Mouse (Mus musculus) heart, adult 9 months (tissue): ENCODE data around the gene Tbccd1.

Source experiments
- DNase-seq, 2 experiments: peaks; one replicate each; pipeline ENCODE4 v3.0.0; 2022; ENCODE audit warnings: low spot score in 2 of 2

Gene Tbccd1

DNA sequence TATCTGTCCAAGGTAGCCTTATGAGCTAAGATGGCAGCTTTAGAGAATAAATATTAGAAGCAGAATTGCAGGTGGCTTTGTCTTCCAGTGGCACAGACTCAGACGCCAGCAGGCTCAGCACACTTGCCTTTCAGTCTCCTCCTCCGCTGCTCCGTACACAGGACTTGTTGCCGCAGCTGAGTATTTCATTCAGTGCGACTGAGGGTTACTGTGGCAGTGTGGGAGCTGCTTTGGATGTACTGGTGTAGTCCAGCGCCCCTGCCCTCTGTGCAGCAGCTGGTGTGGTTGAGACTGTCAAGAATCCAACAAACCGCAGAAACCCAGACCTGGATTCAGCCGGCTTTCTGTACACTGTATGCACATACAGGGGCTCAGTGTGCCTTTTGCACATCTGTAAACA lies 14.9 kb upstream of the Tbccd1 start:
- DNase-seq, result no peak

DNA sequence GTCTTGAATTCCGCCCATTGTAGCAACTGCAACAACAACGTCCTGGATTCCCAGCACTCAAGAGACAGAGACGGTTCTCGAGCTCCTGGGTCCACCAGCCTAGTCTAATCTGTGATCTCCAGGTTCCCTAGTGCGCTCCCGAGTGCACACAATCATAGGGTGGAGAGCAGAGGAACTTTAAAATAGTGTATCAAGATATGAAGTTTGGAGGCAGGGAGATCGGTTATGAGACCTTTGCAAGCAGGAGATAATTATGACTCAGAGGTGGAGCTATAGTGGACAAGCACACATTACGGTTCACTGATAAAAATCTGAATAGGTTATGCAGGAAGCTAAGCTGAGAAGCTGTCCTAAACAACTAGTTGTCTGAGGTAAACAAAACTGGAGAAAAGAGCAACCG lies 696 bp downstream of the Tbccd1 start:
- DNase-seq, result no peak

DNA sequence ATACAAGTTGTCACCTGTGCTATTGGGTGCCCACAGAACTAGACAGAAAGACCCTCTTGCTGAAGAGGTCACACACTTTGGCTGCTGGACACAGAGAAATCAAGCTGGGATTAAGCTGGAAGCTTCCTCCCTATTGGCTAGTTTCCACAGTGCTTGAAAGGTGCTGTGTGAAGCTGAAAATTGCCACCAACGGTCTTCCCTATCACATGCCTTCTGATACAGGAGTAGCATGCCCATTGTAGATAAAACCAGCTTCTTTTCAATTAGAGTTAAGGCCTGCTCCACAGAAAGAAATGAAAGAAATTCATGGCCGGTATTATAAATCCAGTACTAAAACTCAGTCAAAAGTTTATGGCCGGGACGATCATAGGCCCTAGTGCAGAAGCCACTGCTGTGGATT lies 4.8 kb downstream of the Tbccd1 start:
- no peak for DNase-seq

DNA sequence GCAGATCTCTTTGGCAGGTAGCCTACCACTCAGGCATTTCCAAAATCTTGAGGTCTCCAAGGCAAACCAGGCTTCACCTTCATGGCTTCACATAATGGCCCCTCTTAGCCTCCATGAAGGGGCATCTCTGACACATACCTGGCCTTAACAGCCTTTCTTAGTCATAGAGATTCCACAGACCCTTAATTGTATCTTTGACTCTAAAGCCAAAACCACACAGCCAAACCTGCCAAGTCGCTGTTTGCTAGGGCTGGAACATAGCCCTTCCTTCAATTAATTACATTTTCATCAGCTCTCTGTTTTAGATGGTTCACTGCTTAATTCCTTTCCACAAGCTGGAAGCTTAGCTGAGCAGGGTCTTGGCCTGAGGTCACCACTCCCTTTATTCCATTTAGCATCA lies 9.1 kb downstream of the Tbccd1 start:
- no peak for DNase-seq

DNA sequence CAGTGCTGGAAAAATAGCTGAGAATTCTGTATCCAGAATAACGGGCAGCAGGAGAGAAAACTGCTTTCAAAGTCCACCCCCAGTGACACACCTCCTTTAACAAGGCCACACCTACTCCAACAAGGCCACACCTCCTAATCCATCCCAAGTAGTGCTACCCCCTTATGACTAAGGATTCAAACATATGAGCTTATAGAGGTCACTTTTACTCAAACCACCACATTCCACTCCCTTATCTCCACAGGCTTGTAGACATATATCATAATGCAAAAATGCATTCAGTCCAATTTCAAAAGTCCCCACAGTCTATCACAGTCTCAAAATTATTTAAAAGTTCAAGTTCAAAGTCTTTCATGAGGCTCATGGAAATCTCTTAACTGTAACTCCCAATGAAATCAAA lies 9.8 kb downstream of the Tbccd1 start:
- DNase-seq, result no peak

DNA sequence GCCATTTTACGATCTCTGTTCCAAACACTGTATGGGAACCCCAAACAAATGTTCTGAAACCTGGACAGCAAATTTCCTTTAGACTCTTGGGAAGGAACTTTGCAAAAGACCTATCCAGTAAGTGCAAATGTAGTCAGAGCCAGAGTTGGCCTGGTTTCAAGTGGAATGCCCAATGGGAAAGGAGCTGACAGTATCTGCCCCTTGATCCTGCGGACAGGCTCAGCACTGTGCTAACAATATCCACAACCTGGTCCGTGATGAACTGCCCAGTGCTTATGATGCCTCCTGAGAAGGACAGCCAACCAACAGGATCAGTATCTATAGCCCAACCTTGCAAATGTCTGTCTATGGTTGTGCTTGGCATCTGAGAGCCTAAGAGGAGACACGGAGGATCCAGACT lies 12.0 kb downstream of the Tbccd1 start:
- DNase-seq, result no peak

DNA sequence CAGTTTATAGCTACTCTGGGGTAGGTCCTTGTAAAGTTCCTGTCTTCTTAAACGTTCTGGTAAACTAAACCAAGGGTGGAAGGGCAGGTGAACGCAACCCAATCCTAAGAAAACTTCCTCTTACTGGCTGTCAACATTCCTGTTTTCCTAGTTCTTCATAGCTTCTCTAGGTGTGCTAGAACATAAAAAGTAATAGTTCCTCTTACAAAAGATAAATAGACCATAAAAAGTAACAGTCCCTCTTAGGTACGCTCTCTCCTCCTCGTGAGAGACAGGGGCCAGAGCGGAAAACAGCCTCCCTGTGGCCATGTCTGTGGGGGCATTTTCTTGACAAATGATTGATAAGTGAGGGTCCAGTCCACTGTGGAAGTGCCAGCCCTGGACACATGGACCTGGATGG lies 12.6 kb downstream of the Tbccd1 start:
- DNase-seq, result no peak

DNA sequence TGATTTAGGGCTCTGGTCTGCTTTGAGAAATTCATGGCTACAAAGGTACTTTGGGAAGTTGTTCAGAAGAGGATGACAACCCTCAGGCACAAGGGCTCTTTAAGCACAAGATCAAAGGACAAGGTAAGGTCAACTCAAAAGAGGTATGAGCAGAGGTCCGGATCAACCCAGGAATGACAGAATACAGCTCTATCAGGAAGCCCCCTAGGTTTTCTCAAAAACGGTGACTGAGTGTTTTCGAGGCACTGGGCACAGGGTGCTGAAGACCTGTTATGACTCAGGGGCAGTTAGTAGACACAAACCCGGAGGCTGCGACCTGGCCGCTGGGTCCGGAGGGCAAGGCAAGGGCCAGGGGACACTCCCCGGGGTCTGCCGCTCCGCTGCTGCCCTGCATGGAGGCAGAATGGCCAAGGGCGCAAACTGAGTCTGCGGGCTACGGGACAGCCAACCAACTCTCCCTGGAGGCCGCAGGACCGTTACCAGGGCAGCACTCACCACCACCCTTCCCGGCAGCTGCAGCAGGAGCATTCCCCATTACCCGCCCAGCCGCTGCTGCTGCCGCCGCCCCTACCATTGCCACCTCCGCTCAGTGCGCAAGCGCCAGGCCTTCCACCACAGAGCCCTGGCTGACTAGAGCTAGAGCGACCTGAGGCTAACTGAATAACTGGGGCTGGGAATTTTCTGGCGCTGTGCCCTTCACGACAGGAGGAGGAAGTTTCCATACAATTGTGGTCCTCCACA lies 13.2 kb downstream of the Tbccd1 start:
- DNase-seq, result peak; percentile 75 to 81

DNA sequence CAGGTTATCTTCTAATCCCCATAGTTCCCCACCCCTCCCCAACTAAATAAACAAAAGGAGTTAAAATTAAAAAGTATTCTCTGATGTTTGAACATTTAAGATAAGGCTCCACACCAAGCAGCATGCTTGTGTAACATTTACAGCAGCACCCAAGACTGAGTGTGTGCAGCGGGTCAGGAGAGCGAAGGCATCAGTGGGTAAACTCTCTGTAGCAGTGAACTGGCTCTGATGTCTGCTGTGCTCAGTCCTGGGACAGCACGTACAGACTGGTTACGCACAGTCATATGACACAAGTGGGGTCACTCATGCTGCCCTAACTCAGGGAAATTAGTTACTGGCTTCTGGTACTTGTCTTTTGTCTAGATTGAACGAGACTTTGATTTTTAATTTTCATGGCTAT lies 14.6 kb downstream of the Tbccd1 start:
- no peak for DNase-seq

DNA sequence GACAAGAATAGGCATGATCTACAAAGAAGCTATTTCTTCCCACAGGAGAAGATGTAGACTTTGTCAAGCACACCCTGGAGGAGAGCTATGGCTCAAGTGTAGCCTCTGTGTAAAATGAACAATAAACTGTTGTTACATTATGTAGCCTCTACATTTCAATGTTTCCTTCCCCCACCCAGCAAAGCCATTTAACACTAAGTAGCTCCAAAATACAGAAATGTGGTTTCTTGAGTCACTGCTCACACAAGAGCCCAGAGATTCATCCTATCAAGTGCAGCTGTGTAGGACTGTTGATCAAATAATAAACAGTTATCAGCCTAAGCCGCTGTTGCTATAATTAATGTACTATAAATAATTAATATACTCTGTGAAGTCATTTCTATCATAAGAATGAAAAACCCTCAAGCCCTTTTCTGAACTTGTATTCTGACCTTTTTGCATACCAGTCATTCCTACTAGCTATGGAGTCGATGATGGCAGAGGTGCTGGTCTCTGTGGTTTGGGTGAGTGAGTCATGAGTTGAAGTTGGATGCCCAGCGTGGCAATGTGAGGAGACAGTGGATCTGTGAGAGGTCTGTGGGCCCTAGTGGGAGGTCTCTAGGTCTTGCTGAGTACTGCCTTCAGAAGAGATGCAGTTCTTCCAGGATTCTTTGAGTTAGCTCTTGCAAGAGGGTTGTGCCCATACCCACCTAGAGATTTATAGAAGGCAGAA lies 18.2 kb downstream of the Tbccd1 start:
- no peak for DNase-seq

DNA sequence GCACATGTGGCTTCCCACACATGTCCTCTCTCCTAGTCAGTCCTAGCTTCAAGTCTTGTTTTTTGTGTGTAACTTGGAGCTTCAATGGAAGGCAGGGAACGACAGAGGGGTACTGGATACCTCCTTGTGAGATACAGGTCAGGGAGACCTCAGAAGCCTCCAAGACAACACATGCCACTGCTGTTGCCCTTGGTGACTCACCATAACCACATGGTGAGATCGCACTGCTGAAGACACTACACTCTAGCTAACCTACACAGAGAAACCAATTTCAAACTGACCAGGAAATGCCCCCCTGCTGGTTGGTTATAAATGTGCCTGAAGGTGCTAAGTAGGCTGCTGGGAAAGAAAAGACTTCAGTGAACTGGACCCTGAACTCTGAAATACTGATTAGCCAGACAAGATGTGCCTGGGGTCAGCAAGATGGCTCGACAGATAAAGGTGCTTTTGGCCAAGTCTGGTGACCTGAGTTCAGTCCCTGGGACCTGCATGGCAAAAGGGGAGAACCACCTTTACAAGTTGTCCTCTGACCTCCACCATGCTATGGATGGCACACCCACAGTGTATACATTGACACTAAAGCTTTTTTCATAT lies 24.4 kb downstream of the Tbccd1 start:
- no peak for DNase-seq

DNA sequence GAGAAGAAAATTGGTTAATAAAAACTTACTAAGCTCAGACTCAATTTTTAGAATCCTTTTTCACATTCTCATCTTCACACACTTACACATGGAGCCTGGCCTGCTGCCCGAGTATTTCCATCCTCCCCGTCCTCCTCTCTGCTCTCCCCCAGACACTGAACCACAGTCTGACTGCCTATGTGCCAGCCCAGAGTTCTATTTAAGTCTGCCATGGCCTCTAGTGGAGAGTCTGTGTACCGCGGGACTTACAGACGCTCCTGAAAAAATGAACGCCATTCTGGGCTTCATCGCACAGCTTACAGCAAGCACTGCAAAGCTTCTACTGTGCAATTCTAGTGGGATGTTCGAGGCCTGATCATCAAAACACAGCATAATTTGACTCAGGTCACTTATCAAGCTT lies 36.7 kb downstream of the Tbccd1 start:
- no peak for DNase-seq

DNA sequence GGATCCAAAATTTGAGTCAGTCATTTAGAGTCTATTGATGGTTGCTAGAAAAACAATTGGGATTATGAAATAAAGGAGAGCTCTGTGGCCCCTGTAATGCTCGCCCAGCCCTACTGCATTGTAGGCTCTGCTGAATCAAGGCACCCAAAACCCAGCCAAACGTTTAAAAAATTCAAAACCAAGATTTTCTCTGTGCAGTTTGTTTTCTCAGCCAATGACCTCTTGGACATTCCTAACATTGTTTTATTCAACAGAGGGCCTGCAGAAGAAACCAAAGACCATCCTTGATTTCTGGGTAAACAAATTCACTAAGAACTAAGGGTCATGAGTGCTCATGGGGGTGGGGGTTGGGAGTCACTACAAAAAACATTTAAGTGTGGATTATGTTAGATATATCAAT lies 46.0 kb downstream of the Tbccd1 start, which contains the start of gene Crygs:
Crygs (minus strand) TSS at position 101 of the 400 bp plus-strand sequence.
- DNase-seq, result no peak

DNA sequence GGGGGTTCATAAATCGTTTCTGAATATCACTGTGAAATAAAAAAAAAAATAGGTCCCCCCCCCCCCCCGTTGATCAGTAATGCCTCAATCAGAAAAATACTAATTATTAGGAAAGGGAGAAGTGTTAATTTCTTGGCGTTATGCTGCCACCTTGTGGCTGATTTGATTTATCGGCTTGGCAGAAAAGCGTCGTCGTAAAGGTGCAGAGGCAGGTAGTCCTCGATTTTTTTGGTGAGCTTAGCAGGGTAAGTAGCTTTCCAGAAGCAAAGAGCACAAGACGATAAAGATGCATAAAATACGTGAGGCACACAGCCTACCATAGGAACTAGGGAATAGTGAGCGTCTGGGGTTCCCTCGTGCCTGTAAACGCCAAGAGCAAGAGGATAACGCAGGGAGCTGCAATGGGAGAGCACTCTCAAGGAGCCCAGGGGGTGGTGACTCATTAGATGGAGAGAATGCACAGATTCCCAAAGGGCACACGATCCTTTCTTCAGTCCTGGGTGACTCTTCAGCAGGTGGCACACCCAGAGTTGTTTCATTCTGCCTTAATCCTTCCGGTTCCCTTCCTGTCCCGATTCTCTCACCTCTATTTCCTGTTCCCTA lies 49.9 kb downstream of the Tbccd1 start:
- peak in 1 of 2 experiments; percentile 40 for DNase-seq

DNA sequence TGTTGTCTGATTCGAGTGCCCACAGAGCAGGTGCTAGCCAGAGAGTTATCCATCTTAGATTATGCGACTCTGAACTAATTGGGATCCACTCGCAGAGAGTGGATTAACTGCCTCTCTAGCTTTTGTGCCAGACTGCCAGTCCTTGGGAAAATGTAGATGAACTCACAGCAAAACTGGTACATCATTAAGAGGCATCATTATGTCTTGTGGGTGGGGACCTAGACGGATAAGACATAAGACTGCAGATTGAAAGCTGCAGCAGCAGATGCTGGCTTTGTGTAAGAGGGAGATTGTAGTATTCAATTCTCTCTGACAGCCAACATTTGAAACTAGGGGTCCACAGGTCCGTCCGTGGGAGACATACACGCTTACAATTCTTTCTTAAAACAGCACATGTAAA lies 54.7 kb downstream of the Tbccd1 start:
- no peak for DNase-seq

DNA sequence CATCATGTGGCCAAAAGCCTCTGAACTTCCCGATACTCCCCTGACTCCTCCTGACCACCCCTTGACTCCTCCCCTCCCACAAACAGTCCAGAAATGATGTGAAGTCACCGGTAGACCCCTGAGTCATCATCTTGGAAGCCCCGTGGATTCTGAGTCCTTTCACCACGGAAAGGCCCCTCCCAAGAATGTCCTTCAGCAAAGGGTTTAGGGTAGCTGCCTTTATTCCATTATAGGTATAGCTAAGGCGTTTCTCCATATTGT lies 56.7 kb downstream of the Tbccd1 start:
- DNase-seq, result no peak

DNA sequence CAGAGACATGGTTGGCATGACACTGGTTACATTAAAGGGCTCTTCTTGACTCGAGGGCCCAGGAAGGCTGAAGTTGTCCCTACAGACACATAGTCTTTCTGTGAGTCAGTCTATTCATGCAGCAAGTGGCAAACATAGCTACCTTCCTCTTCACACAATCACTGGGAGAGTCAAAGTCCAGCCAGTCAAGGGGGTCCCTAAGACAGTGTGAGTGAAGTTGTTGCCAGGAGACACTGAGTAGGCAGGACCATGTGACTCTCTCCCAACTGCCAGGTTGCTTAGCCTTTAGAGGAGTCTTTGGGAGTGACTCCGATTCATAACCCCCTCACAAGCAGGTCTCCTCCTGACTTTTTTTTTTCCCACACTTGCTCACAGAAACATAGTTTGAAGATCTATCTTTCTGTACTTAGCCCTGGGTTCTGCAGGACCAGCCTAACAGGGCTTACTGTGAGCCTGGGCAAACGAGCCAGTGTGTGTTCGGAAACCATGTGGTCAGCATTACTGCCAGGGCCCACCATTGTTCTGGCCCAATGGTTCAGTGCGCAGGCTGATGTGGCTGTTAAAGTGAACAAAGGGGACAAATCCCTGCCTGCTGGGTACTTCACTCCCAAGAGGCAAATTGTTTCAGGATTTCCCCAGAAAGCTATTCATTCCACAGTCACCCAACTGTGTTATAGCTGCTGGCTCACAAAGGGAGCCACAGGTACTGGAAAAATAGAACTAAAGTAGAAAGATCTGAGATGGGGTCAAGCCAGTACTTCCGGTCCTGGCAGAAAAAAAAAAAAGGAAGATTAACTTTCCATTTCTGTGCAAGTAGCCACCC lies 57.2 kb downstream of the Tbccd1 start:
- no peak for DNase-seq

DNA sequence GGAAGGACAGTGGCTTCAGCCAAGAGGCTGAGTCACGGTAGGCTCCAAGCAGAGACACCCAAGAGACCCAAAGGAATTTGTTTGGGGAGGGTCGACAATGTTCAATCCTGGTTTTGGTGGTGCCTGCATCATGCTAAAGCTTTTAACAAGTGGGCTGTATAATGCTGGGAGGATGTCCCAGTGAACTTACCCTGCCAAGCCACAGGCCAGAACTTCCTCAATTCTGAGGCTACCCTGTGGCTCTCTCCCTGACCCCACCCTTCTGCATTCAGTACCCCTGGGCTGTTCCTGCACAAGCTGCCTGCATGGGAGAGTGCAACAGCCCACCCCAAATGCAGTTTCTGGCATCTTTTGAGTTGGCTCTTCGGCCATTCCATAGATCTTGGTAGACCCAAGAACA lies 58.9 kb downstream of the Tbccd1 start:
- no peak for DNase-seq

DNA sequence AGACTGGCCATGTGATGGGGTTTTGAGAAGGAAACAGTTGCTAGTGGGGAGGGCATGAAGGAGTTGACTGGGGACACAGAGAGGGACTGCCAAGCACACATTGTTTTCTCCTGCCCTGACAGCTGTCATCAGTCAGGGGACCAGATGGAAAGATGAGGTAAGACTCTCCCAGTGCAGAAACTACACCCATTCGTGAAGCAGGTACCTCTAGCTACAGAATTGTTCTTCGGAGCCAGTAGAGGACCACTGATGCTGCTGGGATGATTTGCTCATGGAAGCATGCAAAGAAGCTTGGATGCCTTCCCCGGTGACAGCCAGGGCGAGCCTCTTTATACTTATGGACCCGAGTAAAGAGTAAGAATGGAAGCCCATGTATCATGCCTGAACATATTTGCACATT lies 59.9 kb downstream of the Tbccd1 start:
- no peak for DNase-seq

DNA sequence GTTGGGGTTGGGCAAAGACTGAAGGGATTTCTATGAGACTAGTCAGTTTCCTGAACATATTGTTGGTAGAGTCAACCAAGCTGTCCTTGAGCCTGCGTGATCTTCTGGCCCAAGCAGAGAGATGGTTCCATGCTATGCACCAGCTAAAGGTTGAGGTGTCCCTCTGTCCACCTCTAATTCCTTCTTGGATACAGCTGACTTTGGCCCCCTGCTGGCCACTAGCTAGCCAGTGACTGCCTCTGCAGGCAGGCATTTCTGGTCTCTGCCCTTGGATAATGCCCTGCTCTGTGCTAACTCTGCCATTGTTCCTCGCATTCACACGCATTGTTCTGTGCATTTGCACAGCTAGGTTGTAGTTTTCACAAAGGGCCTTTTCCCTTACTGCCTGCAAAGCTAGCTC lies 62.0 kb downstream of the Tbccd1 start:
- no peak for DNase-seq

DNA sequence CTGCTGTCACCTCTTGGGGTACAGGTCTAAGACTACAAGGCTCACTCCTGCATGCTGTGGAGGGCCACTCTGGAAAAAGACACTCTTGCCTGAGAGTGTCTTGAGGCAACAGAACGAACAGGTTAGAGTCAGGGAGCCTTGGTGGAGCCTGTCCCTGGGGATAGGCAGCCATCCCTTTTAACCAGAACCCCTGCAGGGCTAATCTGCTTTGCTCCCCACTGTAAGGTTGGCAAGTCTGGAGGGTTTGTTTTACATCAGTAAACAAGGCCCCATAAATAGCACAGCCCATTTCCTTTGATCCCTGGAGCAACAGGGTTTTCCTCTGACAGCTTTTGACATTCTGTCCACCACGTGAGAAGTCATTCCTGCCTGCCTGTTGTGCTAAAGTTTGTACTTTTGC lies 66.2 kb downstream of the Tbccd1 start:
- no peak for DNase-seq

DNA sequence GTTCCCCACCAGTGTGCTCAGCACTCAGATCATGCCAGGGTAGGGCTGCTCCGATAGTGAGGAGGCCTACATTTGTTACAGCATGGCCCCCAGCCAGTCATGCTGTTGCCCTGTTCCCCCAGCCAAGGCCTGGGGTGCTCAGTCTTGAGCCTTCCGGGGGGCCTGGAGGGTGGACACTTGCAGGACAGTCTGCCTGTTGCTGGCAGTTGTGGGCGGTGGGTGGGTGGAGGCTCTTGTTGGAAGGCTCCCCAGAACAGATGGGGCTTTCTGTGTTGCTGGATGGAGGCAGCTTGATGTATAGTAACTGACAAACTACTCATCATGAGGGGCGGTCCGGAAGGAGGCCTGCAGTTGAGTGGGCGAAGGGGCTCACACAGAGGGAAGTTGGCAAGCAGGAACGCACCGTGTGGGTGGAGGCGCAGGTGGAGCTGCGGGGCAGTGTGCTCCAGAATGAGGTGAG lies 67.5 kb downstream of the Tbccd1 start:
- no peak for DNase-seq
